Mouse (Mus musculus) urinary bladder, postnatal 14 days (tissue): ENCODE measurements around the gene Foxp2.

Experiments used
- DNase-seq: peaks from one replicate; pipeline ENCODE4 v3.0.0; 2021; ENCODE audit warnings: low spot score

The Foxp2 gene

DNA sequence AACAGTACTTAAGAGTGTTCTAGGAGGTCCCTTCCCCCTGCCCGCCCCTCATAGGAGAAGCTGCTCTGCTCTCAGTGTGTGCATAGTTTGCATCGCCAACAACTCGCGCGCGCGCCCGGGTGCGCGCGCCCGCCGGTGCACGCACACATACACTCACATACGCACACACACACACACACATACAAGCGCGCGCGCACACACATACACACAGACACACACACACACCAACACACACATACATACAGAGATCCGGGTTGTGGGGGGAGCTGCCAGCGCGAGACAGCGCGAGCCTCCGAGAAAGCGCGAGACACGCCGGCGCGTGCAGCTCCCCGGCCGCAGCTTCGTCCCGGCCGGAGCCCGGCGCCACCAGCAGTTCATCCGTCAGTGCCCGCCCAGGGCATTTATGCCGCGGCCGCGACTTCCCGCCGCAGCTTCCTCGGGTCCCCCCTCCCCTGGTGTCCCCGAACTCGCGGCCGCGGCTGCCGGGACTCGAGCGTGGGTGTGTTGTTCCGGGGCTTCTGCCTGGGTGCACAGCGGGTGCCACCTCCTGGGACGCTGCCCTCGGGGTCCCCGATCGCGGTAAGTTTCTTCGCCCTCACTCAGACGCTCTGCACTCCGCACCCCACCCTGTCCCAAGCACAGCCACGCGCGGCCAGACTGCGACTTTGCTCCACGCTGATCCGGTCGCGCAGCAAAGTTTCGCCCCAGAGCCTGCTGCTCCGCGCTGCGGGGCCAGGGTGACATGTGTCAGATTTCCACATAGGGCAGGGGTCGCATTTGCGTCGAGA, at the start of gene Foxp2:
TSS of gene Foxp2 (plus strand) at position 167 of the 788 bp plus-strand sequence.
- peak; percentile 48 for DNase-seq

DNA sequence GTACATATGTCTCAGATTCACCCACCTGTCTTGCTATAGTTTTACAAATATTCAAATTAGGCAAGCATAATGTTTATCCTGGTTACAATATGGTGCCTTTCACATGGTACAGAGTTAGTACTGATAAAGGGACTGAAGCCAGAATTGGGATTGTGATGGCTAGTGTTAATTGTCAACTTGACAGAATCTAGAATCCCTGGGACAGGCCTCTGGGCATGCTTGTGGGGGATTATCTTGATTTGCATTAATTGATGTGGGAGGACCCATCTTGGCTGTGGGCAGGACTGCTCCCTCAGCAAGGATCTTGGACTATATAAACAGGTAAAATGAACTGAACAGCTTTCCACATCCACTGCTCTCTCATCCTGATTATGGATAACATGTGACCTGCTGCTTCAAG, 15.9 kb upstream of the Foxp2 start:
- no peak for DNase-seq

DNA sequence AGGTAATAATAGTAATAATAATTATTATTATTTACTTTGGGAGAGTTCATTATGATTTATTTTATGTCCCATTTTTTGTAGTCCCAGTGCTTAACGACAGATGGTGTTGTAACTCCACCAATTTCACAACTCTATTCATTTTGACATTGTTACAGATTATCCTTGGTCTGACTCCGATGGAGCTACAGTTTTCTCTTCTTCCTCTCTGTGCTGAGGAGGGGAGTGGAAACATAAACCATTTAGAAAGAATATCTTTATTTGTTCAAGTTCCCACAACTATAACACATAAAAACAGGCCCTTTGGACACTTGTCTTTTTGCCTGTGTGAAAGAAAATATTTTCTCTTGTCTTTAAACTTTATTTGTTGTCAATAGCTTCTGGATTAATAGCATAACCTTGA, 4.1 kb upstream of the Foxp2 start:
- no peak for DNase-seq

GRCm38 (mm10) chr6:14898096-14898855, 2.9 kb upstream of the Foxp2 start:
- DNase-seq, result no peak

DNA sequence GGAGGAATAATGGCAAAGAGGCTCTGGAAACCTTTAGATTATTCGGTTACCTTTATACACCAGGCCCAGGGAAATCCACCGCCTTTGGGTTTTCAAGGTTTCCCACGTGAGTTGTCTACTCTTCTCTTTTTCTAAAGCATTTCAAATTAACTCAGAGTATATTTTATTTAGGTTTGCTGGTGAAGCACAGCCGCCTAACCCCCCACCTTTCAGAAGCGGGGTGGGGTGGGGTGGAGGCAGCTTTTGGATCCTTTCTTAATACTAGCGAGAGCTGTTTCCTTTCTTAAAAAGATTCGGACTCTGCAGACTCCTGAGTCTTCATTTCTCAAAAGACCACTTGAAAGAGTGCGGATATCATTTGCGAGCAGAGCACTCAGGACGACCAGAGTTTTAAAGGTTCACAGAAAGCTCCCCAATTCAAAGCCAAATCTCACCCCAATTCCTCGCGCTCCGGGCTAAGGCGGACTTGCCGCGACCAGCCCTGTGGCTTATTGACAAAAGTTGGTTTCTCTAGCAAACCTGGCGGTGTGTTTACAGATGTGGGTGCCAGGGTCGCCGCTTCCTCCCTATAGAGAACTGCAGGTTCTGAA, 2.0 kb upstream of the Foxp2 start:
- no peak for DNase-seq

GRCm38 (mm10) chr6:14899936-14900578, 1.1 kb upstream of the Foxp2 start:
- peak; percentile 11 for DNase-seq

DNA sequence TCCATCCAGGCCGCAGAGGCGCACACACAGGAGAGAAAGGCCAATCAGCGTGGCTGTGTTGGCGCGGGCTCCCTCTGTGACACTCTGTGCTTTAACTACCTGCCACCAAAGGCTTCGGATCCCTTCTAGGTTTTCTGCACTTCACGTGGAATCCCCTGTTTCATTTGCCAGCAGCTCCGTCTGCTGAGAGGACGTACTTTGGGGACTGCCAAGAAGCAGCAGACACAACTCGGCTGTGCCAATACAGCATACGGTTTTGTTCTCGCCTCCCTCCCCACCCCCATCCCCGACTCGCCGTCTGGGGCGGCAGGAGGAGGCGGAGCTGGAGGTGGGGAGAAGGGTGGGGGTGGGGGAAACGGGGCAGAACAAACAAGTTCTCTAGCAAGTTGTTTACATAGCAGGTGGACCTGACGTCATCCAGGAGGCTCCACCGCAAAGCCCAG, 549 bp upstream of the Foxp2 start:
- DNase-seq, result peak; percentile 76

DNA sequence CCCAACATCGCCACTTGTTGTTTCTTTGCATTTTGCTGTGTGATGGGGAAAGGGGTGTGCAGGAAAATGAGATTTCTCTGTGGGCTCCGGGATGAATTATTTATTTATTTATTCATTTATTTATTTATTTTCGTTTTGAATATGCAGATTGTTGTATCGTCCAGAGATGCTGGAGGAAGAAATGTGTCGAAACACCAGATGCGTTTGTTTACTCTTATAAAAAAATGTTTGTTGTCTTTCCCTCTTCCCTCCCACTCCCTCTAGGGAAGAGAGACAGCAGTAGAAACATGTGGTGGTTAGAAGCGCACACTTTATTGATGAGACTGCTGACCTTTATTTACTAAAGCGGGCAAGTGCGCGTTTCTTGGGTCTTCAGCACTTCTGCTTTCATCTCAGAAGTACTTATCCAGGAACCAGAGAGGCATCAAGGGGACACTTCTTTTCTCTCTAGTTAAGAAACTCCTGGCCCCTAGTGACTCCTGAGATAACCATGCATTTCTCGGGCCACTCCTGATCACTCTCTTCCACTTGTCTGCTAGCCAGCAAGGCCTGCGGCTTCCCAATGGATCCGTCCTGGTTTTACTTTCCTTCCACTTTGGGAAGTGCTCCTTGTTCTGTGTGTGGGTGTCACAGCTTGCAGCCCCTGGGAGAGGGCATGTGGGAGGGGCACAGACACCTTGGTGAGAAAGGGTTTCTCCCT, 972 bp downstream of the Foxp2 start:
- DNase-seq, result no peak

- DNase-seq, result no peak
Observed at GRCm38 (mm10) chr6:14903271-14903965, 2.3 kb downstream of the Foxp2 start.

DNA sequence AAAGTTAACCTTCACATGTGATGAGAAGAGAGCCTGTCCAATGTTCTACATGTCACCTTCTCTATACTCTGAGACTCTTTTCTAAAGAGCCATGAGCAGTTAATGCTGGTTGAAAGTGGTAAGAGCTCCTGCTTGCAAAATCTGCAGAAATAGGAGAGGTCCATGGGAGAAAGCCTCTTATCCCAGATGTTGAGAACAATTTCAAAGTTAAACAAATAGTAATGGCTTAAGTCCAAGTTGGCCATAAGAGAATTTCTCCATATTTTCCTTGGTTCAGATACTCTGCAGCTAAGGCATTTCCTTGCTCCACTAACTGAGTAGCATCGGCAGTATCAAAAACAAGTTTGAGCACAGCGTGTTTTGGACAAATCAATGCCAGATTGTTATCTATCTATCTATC, 13.9 kb downstream of the Foxp2 start:
- no peak for DNase-seq

DNA sequence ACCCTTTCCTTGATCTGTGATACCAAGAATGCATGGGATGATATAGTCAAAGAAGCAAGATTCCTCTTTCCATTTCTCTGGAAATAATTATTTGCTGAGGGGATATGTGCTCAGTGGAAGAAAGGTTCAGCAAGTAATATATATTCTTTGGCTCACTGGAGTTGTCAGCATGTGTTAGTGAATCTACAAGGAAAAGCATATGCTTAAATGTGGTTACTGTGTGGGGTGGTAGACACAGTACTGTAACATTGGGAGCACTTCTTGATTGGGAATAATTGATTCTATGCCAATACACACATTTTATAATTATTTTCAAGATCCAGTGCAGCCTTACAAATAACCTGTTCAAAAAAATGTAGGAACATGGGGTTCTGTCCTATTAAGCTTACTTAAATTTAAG, 21.6 kb downstream of the Foxp2 start:
- no peak for DNase-seq

DNA sequence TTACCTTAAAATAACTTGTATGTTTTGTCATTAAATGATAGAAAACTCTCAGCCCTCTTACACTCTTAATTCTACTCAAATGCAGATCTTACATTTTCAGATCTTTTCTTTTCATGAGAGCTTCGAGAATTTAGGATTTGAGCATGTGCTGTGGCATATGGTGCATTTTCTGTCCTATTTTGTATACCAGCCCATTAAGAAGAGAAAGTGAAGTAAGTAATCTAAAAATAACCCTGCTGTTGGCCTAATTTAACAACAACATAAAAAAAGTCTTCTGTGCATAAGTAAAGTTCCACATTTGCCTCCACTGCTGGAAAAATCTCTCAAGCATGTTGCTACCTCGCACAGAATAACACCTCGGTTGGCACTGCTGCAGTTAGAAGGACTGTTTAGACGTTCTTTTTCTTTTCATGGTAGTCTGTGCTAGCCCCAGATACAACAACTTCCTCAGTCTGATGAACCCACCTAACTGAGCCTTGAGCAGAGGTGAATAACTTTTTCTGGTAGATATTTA, 23.9 kb downstream of the Foxp2 start:
- no peak for DNase-seq

DNA sequence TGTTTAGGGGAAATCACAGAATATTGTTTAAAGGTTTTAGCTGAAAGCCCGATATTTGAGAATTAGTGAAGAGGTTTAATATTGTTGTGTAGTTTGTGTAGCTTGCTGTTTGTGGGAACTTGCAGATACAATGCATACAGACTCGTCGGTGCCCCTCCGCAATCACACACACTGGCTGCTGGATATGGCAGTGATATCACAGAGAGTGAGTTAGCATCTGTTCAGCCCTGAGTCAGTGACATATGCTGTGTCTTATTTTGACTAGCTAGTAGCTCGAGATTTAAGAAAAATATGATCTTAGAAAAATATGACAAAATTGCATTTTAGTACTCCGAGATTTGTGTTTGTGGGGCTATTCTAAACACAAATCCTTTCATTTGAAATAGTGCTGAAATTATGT, 49.9 kb downstream of the Foxp2 start:
- DNase-seq, result no peak

- DNase-seq, result no peak
Observed at GRCm38 (mm10) chr6:14952731-14953130, 51.6 kb downstream of the Foxp2 start.

DNA sequence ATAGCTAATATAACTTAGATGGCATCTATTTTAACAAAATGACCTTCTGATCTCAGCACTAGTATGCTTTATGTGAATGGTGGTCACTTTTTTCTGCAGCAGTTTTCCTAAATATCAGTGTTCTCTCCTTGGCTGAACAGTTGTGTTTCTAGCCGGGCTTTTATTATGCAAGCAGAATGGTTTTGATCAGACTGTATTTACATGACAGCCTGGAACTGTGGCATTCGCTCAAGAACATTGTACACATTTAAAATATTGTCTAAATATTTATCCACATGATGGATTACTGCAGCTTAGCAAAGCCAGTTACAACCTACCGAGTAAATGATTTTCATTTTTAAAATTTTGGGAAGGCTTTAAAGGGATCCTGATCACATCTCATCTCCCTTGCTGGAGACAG, 75.9 kb downstream of the Foxp2 start:
- no peak for DNase-seq

DNA sequence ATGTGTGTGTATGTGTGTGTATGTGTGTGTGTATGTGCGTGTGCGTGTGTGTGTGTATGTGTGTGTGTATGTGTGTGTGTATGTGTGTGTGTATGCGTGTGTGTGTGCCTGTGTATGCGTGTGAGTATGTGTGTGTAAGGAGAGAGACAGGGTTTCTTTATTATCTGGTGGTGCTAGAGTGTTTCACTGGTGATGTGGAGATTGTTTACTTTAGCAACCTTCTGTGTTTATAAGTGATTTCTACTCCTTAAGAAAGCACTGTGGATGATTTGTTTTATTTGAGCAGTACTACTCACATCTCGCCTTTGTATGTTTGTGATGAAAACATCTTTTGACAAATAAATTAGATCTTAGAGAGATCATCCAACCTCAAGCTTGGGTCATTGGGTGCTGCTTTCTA, 77.1 kb downstream of the Foxp2 start:
- DNase-seq, result no peak

GRCm38 (mm10) chr6:15008113-15008512, 107.0 kb downstream of the Foxp2 start:
- DNase-seq, result no peak

DNA sequence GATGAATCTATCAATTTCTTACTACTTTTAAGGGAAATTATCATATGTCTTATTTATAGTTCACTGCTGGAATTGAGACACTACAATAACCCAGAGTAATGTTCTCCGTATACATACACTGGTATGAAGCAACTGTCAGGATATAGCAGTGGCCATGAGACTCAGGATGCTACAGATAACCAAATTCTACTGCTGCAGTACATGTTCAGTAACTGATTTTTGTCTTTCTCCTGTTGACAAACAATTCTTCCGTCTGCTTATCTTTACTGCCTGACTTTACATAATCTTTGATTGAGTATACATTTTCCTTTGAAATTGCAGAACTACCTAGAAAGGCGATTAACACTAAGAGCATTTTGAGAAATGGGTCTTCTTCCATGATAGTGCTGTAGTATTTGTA, 127.3 kb downstream of the Foxp2 start:
- no peak for DNase-seq

- DNase-seq, result no peak
Observed at GRCm38 (mm10) chr6:15029446-15030125, 128.4 kb downstream of the Foxp2 start.

DNA sequence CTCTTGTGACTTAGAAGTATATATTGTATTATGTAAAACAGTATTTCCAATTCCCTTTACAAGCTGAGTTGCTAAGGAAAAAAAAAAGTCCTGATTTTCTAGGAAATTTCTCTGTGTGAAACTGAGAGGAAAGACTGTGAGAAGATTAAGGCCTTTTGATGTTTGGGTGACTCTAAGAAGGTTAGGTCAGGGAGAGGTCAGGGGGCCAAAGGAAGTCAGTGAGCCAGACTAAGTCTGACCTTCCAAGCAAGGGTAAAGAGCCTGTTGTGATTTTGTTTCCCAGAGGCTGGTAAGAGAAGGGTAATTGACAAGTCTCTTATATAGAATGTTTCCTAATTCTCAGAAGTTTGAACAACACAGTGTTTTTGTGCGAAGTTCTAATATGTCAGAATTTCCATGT, 162.1 kb downstream of the Foxp2 start:
- no peak for DNase-seq

DNA sequence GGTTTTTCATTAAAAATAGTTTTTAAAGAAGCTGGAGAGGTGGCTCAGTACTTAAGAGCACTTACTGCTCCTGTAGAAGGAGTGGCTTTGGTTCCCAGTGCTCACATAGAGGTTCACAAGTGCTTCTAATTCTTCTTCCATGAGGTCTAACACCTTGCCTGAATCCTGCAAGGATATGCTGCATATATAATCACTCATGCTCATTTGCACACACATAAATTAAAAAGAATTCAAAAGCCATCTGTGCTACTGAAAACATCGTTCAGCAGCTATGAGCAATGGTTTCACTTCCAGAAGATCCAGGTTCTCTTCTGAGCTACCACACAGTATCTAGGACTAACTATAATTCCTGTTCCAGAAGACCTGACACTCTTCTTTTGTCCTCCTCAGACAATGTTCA, 200.4 kb downstream of the Foxp2 start:
- DNase-seq, result no peak
